Mouse (Mus musculus) olfactory bulb, adult 2 months (tissue): ENCODE results near the gene Sufu. TPM values are rescaled to one million over a fixed set of nuclear protein-coding genes. Genes with fewer than 3 reads are reported as not detected.

Experiments used
- H3K27ac ChIP-seq: fragments of 200-500 bp; 2 replicates; pipeline ENCODE4 v1.5.1; 2012; ENCODE audit warnings: low read depth, low read length; ENCODE audit not compliant: insufficient read depth
- H3K4me1 ChIP-seq: fragments of 200-500 bp; 2 replicates; pipeline ENCODE4 v1.6.1; 2012; ENCODE audit warnings: low read length; ENCODE audit not compliant: control insufficient read depth, insufficient read depth
- H3K4me3 ChIP-seq: fragments of 200-500 bp; 2 replicates; pipeline ENCODE4 v1.5.1; 2012; ENCODE audit warnings: mild to moderate bottlenecking, low read depth, low read length, moderate library complexity; ENCODE audit not compliant: insufficient read depth
- CTCF ChIP-seq: fragments of 200-500 bp; IDR thresholded peaks from 2 replicates; pipeline ENCODE4 v1.5.1; 2012; ENCODE audit warnings: low read depth, mild to moderate bottlenecking, low read length, moderate library complexity; ENCODE audit not compliant: insufficient read depth
- POLR2A ChIP-seq: fragments of 200-500 bp; IDR thresholded peaks from 2 replicates; pipeline ENCODE4 v1.6.1; 2012; ENCODE audit warnings: mild to moderate bottlenecking, low read depth, low read length, moderate library complexity; ENCODE audit not compliant: insufficient read depth
- WGBS: fragments of 180-500 bp; shearing (Covaris S2); methylation state at CpG from one replicate; pipeline ENCODE4 v1.1.7; 2018; 5-methylcytosine and 5-hydroxymethylcytosine counted together
- polyA plus RNA-seq: library from polyadenylated mRNA; stranded (reverse); fragments of >200 nt; gene quantifications from 2 replicates; pipeline ENCODE4 v1.2.4, GENCODE M21; 2012; ENCODE audit warnings: low replicate concordance; ENCODE audit not compliant: missing spikeins, insufficient read depth, insufficient read length

Gene Sufu
- polyA plus RNA-seq, 1 experiment, result not detected

GRCm38 (mm10) chr19:46524152-46524544 lies 127.5 kb downstream of the Sufu start:
- WGBS, result 16% methylated on average over 6 of the region's 6 CpGs
- TF ChIP-seq CTCF (no peak), POLR2A (no peak)
- Histone ChIP-seq H3K4me3 (peak overlapping the region; percentile 9), H3K27ac (peak overlapping the region; percentile 72), H3K4me1 (peaks cover 50% of the 10 kb centered on the region)

DNA sequence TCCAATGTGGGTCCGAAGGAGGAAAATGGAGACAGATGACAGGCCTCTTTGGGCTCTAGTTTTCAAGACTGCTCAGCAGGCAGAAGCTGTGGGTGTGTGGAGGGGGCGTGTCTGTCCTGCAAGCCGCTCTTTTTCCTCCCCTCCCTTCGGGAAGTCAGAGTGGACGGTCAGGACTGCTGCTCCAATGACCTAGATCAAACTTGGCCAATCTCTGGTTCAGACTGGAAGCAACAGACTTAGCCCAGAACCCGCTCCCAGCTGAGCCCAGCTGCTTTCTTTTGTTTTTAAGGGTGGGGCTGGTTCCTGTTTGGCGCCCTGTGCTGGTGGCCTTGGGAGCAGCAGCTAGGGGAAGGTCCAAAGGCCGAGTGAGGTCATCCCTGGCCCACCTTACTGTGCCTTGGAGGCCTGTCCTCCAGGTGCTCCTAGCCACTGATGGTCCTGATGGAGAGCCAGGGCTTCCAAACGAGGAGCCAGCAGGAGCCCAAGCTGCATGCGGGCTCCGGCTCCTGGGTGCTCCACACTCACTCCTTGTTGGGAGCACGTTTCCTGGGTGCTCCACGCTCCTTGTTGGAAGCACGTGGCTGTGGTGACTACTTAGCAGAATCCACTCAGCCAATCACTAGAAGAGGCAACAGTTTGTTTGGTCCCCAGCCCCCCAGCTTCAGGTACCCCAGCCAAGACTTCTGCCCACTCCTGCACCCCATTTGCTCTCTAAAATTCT lies 128.1 kb downstream of the Sufu start:
- Histone ChIP-seq H3K4me3 (no peak overlapping the region), H3K4me1 (peaks cover 53% of the 10 kb centered on the region), H3K27ac (peak overlapping the region; percentile 72)
- TF ChIP-seq POLR2A, result no peak
- no peak for TF ChIP-seq CTCF
- 27% methylated on average over 14 of the region's 14 CpGs for WGBS

DNA sequence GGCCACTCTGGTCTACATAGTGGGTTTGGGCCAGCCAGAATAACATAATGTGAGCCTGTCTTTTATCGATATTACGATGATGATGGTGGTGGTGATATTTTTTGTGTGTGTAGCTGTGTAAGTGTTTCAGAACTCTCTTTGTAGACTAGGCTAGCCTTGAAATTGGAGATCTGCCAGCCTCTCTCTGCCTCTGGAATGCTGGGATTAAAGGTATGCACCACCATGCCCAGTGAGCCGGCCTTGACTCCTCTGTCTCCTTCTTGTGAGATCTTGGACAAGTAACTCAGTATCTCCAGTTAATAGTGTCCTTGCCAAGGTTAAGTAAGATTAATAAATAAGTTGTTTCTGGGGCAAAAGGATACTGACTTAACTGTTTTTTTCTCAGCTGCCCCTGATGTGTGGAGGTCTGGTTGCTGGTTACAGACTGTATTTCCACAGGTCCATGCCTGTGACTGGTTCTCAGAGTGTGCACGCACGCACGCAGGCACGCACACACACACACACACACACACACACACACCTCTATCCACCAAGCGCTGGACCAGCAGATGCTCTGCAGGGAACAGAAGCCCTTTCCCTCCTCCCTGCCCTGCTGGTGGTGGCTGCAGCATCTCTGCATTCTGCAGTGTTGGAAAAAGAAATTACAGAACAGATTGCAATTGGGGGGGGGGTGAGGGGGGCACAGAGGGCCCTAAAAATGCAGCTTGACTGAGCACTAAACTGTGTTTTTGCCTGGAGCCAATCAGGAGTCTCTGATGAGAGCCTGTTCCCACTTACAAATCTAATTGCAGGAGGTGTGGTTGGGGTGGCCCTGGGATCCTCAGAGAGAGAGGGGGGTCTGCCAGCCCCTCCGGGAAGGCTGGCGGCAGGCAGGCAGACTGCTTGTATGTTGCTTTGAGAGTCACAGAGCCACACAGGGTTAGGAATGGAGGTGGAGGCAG lies 129.3 kb downstream of the Sufu start:
- no peak for TF ChIP-seq POLR2A
- TF ChIP-seq CTCF, result no peak
- Histone ChIP-seq H3K4me3 (no peak overlapping the region), H3K27ac (no peak overlapping the region), H3K4me1 (peaks cover 65% of the 10 kb centered on the region)
- WGBS, result 54% methylated on average over 10 of the region's 10 CpGs

DNA sequence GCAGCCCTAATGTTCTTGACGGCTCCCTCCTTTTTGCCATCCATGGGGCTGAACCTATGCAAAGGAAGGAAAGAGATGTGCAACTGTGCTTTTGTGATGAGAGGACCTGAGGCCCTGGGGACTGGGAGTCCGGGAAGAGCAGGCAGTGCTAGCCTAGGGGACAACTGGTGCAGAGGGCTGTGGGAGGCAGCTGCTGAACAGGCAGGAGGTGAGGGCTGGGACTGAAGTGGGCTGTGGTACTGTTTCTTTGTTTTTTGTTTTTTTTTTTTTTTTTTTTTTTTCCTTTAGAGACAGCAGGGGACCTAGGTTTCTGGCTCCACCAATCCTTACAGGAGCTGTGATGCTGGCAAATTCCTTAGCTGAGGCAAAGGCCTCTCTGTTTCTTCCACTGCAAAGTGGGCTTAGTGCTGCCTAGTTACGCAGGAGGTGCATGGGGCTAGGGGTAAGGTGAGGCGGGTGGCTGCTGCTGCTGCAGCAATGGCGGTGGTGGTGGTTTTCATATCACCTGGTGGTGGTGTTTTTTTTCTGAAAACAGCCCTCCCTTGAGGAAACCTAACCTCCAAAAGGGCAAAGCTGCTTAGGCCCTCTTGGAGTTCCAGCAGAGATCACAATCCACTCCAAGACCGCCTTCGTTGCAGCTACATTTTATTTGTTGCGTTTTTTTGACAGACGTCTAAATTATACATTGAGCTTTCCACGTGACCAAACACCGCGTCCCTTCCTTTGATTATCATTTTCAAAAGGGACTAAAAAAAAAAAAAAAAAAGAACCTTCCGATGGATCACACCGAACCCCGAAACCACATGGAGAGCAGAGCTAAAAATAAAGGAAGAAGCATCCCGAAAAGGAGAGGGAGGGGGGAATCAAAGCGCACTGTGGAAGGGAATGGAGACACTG lies 131.2 kb downstream of the Sufu start:
- H3K4me1 ChIP-seq, result peaks cover 79% of the 10 kb centered on the region
- peak overlapping the region; percentile 35 for H3K4me3 ChIP-seq
- peak overlapping the region; percentile 95 for H3K27ac ChIP-seq
- WGBS, result 19% methylated on average over 17 of the region's 17 CpGs
- no peak for TF ChIP-seq CTCF
- TF ChIP-seq POLR2A, result no peak

GRCm38 (mm10) chr19:46528529-46529213 lies 132.0 kb downstream of the Sufu start:
- no peak for TF ChIP-seq CTCF
- TF ChIP-seq POLR2A, result no peak
- peak overlapping the region; percentile 95 for H3K27ac ChIP-seq
- 1% methylated on average over 20 of the region's 20 CpGs for WGBS
- H3K4me1 ChIP-seq, result peaks cover 75% of the 10 kb centered on the region
- peak overlapping the region; percentile 35 for H3K4me3 ChIP-seq

DNA sequence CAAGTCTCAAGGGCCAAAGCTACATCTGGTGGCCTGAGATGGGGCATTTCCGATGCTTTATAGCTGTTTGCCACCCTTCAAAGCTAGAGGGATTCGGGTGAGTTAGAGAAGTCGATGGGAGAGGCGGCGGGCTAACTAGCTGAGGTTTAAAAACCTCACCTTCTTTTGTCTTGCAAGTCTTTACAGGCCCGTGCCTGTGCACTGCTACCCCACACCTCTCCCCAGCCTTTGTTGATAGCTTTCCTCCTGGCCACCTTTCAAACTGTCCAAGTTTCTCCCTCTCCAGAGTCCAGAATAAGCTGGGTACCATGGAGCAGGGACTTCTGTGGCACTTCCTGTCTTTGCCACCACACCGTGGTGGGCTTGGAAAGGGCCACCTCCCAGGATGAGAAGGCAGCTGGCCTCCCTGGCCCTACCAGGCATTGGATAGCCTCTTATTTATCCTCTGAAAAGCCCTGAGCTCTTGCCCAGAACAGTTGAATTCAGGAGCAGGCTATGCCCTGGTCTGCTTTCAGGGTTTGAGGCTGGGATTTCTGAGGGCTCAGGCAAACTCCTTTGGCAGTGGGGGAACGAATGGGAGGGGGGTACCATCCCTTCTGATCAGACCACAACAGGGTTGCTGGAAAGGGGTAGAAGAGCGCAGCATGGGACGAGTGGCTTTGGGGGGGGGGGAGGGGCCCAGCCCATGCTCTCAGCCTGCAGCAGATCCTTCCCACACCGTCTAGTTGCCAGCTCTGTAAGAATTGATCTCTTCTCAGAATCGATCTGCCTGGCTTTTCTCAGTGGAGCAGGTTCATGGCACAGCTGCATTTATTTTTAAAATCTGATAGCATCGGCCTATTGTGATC lies 133.1 kb downstream of the Sufu start:
- Histone ChIP-seq H3K4me3 (no peak overlapping the region), H3K4me1 (peaks cover 63% of the 10 kb centered on the region), H3K27ac (peak overlapping the region; percentile 61)
- 33% methylated on average over 13 of the region's 13 CpGs for WGBS
- TF ChIP-seq POLR2A (no peak), CTCF (no peak)

- no peak for TF ChIP-seq CTCF
- no peak for TF ChIP-seq POLR2A
- H3K4me1 ChIP-seq, result peaks cover 60% of the 10 kb centered on the region
- 0 out of 2 replicates have a peak overlapping the region, but pooled peaks have one; percentile 18 for H3K27ac ChIP-seq
- H3K4me3 ChIP-seq, result no peak overlapping the region
- WGBS, result 29% methylated on average over 8 of the region's 8 CpGs
Observed at GRCm38 (mm10) chr19:46530449-46530990, 133.8 kb downstream of the Sufu start.
